Mouse (Mus musculus): ENCODE data around the gene Scube2.

The Scube2 gene

DNA sequence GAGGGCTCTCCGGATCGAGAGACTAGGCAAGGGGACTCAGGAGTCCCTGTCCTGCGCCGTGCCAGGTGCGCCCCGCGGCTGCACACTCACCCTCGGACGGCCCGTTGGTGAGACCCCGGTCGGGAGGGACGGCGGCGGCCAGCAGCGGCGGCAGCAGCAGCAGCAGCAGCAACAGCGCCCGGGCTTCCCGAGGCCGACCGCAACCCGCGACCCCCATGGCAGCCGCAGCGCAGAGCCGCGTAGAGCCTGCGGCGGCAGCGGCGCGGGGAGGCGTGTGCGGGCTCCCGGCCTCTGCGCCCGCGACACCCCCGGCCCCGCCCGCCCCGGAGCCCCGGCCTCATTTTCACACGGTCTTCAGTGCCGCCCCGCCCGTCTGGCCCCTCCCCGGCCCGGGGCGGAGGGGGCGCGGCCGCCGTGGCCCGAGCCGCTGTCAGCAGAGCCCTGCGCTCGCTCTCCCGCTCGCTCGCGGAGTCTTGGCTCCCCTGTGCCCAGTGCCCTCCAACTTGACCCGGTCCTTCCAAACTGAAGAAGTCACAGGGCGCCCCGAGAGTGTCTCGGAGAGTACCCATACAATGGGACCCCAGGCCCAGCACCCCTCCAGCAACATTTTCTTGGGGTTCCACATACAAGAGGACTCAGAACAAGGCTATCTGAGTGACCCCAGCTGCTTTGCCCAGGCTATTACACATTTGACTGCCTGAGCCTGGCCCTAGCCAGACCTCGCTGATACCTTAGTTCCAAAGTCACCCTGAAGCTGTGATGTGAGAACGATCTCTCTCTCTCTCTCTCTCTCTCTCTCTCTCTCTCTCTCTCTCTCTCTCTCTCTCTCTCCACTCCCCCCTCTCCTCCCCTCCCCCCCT is at the start of gene Scube2:
Gene Scube2, minus strand, starts transcription at position 310 of the 860 bp plus-strand sequence.
- peak; percentile 42 to 47 for DNase-seq

DNA sequence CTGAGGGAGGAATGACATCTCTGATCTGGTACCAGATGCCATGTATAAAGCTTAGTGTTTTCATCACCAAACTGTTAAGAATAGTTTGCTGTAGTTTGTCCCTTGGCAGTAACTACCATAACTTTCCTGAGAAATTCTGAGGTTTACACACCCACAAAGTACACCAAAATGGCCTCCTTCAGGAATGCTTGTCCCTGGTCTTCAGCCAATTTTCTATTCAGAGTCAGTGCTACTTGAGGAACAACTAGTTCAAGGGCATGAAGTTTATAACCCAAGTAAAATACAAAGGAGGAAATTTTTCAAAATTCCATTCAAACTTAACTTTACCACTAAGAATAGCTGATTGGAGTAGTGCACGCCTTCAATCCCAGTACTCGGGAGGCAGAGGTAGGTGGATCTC is 40.7 kb upstream of the Scube2 start:
- no peak for DNase-seq

DNA sequence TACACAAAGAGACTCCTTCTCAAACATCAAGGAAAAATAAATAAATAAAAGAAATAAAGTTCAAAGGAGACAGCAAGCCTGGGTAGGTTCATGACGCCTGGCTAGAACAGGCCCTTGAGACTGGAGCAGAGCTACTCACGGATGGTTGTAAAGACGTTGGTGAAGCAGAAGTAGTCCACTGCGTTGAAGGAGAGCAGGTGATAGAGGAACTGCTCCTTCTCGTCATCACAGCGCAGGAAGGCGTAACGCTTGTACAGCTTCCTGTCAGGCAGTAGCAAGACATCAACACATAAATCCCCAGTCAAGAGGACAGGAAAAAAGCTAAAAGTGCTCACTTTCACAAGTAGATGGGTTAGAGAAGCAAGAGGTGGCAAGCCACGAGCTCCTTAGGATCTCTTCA is 35.4 kb upstream of the Scube2 start:
- no peak for DNase-seq

DNA sequence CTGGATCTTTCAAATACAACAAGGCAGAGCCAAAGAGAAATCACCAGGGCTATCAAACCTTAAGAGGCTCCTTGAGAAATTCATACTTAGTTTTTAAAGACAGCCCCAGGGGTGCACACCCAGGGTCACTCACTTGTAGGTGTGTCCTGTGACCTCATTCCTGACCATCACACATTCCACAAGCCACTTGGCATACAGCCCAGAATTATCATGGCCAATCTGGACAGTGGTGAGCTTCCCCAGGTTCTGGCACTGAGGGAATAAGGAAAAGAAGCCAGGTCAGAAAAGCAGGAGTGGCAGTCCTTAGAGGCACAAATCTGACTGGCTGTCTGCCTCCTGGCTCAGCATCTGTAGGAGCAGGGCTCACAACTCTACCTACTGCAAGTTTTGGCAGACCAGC is 33.4 kb upstream of the Scube2 start:
- DNase-seq = peak in 1 of 2 experiments; percentile 19

DNA sequence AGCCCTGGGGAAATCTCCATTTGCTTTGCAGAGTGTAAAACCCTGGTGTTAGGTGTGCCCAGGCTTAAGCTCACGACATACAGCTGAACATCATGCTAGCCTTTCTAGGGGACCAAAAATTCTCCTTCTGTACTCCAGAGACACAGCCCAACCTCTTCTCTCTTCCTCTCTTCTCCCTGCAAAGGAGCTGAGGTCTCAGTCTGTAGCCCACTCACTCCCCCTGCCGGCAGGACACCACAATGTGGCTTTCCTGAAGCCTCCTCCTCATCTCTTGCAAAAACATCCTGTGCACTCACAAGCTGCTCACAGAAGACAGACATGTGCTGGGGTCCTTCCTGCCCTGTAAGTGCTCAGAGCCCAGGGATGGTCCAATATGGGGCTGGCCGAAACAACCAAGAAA is 27.1 kb upstream of the Scube2 start:
- DNase-seq = peak; percentile 89 to 91

DNA sequence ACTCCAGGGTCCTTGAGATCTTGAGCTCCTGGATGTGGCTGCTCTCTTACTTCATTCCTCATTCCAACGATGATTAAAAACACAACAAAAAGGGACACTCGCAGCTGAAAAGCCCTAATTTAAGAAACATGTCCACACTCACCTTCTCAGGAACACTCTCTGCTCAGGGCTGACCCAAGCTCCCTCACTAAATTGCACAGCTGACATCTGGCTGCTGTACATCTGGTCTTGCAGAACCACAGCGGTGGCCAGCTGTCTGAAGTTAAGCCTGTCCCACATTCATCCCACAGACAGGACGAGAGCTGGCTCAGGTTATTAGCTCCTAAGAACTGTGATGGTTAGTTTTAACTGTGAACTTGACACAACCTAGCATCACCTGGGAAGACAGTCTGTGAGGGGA is 26.3 kb upstream of the Scube2 start:
- DNase-seq = no peak

DNA sequence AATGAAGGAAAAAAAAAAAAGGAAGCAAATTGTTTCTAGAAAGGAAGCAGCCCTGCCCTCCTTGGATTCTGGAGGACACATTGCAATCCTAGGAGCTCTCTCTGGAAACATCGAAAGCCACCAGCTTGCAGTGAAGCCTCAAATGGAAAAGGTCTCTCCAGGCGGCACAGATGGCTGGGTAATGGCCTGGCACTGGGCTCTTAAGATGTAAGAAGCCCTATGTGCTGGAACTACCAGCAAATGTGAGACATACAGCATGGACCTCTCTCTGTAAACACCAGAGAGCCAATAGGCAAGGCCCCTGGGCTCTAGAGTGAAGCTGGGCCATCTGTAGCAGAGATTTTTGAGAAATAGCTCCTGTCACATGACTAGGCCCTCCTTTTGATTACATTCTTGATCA is 24.8 kb upstream of the Scube2 start:
- peak; percentile 39 to 50 for DNase-seq

DNA sequence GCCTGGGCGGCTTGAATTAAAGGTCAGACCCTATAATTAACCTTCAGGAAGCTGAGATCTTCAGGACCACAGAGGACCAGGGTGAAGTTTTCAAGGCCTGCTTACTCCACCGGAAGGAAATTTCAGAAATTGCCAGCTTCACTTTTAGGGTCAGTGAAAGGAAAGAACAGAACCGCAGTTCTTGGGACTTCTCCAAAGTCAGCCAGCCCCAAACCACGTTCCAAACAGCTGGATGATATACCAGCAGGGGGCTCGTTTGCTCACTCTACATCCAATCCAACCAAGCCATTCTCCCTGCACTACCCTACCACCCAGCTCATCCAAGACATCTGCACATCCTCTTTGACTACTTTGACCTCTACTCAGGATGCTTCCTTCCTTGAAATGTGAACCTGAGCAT is 23.8 kb upstream of the Scube2 start:
- no peak for DNase-seq

DNA sequence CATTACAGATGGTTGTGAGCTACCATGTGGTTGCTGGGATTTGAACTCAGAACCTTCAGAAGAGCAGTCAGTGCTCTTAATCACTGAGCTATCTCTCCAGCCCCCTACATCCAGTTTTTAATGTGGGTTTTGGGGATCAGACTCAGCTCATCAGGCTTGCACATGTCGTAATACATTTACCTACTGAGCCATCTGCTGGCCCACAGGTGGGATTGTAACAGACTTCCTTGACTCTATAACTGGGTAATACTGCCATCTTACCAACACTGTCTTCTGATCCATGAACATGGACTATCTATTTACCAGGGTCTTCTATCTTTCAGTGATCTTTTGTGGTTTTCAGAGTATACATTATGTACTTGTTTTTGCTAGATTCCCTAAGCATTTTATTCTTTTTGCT is 20.8 kb upstream of the Scube2 start:
- DNase-seq = no peak

DNA sequence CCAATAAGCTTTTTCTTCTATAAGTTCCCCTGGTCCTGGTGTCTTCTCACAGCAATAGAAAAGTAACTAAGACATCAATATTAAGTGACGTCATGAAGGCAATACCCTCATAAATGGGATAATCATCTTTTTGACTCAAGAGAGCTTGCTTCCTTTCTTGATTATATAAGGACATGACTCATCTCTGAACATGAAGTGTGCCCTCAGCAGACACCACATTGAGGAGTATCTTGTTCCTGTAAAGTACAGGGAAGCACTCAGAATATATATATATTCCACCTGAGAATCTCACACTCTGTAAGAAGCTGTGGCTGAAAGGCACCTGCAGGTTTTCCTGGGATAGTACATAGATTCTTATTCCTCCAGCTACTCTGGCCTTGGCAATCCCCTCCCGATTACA is 17.1 kb upstream of the Scube2 start:
- DNase-seq = no peak

DNA sequence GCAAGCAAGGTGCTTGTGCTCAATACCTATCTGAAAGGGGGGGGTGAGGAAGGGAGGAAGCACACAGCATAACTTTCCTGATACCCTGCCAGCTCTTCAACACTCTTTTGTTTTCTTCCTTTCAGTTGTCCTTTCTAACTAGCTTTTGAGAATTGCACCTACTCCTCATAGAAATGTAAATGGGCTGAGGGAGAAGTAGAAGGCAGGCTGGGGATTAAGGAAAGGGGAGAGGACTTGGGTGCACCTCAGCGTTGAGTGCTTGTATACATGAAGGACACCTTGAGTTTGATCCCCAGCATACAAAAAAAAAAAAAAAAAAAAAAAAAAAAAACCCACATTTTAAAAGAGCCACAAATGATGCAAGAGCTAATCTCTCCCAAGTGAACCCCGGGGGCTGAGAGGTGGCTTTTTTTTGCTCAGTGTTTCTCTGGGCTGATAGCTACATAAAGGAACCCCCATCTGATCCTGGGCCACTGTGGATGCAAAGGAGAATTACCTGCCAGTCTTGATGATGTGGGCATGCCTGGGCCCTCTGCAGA is 16.2 kb upstream of the Scube2 start:
- no peak for DNase-seq

DNA sequence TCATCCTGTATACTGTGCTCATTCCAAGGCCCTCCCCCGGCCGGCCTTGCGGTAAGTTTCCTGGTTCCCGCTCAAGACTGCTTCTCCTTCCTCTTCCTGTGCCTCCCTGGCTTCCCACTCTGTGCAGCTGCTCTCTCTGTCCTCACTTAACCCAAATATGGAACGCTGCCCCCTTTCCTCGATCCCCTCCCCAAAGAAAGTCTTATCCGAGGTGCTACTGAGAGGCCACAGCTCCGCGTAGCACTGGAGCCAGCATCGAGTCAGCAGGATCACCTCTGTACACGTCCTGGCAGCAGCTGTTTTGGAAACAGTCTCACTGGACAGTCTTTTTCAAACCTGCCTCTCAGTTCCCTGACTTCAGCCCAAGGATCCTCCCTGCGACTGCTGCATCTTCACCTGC is 13.7 kb upstream of the Scube2 start:
- no peak for DNase-seq

DNA sequence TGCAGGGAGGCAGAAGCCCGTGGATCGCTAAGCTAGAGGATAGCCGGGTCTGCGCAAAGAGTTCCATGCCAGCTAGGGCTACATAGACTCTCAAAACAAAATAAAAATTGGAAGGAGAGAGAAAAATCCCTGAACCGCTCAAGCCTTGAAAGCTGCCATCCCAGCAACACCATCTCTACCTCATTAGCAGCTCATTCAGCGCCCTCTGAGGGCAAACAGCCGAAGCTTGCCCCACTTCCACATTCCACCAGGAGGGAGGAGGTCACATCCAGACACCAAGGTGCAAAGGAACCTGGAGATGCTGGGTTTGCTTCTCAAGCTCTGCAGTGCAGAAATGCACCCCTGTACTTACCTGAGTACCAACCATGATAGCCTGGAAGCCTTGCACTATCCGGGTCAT is 10.6 kb upstream of the Scube2 start:
- peak; percentile 47 to 51 for DNase-seq

DNA sequence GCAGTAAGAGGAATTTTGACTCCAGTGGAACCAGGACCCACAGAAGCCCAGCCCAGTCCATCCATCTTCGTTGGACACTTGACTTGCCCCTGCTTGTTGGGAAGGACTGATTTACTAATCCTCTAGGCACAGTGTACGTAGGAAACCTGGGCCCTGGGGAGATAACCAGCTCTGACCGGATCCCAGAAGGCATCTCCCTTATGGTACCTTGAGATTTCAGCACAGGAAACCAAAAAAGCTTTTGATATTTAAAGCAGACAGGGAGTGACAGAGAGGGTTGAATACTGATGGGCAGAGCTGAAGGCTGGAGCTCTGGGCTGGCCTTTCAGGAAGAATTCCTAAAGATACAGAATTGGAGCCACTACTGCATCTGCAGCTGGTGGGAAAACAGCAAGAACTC is 10.1 kb upstream of the Scube2 start:
- no peak for DNase-seq

DNA sequence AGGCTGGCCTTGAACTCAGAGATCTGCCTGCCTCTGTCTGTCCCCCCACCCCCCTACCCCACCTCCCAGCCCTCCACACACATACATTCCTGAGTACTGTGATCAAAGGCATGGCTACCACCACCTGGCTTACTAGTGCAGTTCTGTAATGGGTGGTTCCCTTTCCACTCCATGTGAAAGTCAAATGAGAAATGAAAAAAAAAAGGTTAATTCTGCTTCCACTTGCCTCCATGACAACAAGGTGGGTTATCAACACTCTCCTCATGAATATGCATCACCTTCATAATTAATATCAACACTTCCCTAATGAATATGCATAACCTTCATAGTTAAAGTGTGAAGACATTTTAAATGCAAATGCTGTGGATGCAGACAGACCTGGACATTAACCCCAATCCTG is 9.6 kb upstream of the Scube2 start:
- DNase-seq = no peak

DNA sequence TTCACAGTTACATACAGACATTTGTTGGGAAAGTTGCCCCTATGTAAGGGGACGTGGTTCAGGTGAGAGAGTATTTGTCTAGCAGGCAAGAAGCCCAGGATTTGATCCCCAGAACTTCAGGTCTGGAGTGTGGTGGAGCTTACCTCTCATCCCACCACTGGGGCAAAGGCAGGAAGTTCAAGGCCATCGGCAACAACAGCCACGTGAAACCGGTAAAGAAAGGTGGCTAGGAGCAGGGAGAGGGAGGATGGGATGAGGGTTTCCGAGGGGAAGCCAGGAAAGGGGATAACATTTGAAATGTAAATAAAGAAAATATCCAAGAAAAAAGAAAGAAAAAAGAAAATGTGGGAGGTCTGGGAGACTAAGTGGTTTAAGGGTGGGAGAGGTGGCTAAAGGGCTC is 7.7 kb upstream of the Scube2 start:
- no peak for DNase-seq

DNA sequence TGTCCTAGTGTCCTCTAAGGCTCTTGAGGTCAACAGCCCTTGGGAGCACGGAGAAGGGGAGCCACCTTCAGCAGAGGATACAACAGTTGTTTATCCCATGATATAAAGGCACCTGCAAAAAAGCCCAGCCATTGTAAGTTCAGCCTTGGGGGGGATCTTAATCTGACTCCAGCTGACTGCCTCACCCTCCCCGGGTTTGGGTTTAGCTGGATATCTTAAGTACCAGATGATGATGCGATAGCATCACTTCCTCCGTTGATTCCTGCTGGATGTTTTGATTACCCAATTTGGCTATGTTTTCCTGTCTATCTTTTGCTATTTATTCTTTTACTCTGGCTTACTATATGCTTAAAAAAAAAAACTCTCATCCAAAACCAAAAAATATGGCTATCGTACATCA is 5.8 kb upstream of the Scube2 start:
- no peak for DNase-seq

DNA sequence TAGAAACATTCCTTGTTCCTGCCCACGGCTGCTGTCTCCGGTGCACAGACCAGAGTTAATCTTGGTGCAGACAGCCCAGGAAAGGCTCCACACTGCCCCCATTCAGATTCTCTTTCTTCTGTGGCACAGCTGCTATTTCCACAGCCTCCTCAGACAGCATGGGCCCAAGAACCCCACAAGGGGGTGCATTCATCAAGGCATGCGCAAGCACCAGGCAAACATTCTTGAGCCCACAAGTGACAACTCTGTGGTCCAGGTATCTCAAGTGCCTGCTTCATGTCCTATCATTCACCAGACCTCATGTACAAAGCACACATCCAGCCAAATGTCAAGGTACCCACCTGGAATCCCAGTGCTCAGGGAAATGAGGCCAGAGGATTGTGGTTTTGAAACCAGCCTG is 3.0 kb upstream of the Scube2 start:
- DNase-seq = peak in 1 of 2 experiments; percentile 32

DNA sequence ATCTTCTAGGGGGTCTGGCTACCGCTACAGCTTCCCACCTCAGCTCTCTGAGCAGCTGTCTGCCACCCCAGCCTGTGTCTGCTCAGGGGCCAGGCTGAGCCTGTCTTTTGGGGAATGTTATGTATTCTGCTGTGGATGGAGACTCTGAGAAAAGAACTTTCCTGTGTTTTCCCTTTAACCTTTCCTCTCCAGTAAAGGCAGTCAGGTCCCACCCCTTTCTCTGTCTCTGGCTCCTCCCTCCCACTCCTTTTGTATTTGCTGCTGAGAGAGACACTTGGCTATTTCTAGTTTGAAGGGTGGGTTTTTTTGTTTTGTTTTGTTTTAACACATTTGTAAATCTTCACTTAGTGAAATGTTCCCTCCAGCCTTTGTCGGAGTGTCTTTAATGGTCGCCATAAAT is 1.2 kb upstream of the Scube2 start:
- no peak for DNase-seq

DNA sequence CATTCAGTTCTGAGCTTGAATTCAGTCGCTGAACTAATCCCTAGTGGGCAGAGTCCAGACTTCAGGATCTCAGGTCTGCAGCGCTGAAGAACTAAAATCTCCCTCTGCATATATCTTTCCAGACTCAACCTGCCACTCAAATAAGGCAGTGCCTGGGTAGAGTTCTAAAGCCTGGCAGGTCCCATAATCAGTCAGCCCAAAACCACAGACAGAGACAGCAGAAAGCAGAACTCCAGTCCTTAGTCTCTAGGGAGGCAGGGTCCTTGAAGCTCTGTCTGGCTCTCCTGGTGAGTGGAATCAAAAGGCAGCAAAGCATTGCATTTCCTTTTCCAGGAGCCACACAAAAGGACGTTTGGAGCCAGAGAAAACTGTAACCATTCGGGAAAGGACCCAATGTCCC is 1.9 kb downstream of the Scube2 start:
- no peak for DNase-seq

DNA sequence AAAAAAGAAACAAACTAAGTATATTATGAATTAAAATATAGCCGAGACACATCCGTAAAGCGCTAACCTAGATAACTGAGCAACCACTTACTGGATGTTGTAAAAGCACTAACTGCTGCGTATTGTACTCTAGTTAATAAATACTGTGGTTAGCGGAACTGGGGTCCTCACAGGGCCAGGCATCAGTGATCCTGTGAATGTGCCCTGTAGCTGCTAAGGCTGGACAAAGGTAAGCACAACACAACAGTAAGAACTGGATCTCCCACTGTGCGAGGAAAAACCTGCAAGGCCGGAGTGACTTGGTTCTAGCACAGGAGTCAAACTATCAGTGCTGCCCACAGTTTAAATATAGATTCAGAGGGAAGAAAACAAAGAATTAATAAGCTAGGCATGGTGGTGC is 5.3 kb downstream of the Scube2 start:
- no peak for DNase-seq

DNA sequence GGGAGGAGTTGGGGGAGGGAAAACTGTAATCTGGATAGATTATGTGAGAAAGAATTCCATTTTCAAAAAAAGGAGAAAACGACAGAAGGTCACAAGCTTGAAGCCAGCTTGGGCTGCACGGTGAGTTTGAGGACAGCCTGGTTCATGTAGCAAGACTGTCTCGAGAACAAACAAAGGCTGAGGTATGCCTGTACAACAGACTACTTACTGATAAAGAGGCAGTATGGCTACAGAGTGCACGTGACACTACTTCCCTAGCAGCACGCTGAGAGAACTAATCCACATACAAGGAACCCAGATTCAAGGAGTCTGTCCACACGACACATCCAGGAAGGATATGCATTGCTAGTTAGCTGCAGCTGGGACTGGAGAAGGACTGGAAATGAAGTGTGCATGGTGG is 6.1 kb downstream of the Scube2 start:
- no peak for DNase-seq

DNA sequence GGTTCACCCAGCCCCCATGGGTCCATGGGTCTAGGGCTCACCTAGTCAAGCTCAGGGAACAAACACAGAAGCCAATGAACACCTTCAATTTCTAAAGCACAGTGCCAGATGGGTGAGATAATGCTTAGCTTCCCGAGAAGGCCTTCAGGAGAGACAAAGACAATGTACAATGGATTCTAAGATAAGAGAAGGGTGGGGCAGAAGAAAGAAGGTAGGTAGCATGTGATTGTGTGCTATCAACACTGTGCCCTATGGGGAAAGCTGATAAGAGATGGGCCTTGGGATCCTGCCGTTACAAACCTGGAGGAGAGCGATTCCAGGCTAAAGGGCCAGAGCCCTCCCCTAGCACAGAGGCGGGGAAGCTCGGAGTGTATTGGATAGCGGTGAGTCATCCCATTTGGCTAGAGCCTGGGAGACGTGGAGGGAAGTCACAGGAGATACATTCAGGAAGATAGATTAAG is 12.7 kb downstream of the Scube2 start:
- DNase-seq = peak in 1 of 2 experiments; percentile 19

DNA sequence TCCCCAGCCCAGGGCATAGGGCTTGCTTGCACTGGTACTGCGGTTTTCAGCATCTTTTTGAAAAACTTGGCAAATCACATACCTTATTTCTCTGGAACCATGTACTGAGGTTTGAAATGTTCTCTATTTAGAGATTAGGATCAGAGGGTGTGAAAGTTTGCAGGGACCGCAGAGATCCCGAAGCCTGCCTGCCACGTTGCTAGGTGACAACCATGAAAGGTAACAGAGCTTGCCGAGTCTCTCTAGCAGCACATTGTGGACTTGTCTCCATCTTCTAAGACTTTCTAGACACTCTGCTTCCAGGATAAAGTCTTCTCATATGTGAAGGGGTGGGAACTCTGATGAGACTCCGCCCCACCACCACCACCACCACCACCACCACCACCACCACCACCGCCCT is 13.5 kb downstream of the Scube2 start:
- DNase-seq = no peak

DNA sequence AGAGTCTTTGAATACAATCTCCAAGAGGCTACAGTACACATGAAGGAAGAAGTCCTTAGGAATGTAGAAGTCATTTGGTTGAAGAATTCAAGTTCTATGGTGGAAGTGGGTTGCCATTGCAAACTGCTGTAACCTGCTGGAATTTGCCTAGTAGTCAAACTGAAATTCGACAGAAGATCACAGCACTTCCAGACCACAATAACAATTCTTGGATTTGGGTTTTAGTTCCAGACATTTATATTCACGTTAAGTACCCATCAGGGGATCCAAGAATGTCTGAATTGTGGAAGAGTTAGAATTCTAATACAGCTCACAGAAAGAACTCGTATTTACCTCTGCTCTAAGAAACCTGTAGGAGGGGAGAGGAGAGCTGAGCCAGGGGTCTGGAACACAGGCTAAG is 14.9 kb downstream of the Scube2 start:
- no peak for DNase-seq
